Mouse (Mus musculus): Measurements from ENCODE around the gene Hyal3.
"Not testable (repeated sequence)": the region's sequence is repeated elsewhere in the genome, so short reads cannot be mapped to it uniquely, and the experiment has no call there.

Hyal3 gene

GRCm38 (mm10) chr9:107550491-107551116 is 30.0 kb upstream of the Hyal3 start:
- DNase-seq (ENCODE audit: low read depth, low spot score), result peak; percentile 60

GRCm38 (mm10) chr9:107551117-107551889 is 29.3 kb upstream of the Hyal3 start, which contains the start of gene Rassf1:
TSS of gene Rassf1 (plus strand) at chr9:107551555.
- peak; percentile 63 for DNase-seq (ENCODE audit: low read depth, low spot score)

GRCm38 (mm10) chr9:107551890-107552355 is 28.7 kb upstream of the Hyal3 start:
- no peak for DNase-seq (ENCODE audit: low read depth, low spot score)

GRCm38 (mm10) chr9:107552690-107553393 is 27.8 kb upstream of the Hyal3 start:
- DNase-seq (ENCODE audit: low read depth, low spot score), result no peak

- DNase-seq (ENCODE audit: low read depth, low spot score), result no peak
Observed at GRCm38 (mm10) chr9:107553541-107554318, 26.9 kb upstream of the Hyal3 start.

- peak; percentile 99 for DNase-seq (ENCODE audit: low read depth, low spot score)
Observed at GRCm38 (mm10) chr9:107554319-107554825, 26.2 kb upstream of the Hyal3 start.

GRCm38 (mm10) chr9:107555031-107555457 is 25.6 kb upstream of the Hyal3 start:
- peak; percentile 82 for DNase-seq (ENCODE audit: low read depth, low spot score)

GRCm38 (mm10) chr9:107555701-107556100 is 24.9 kb upstream of the Hyal3 start:
- DNase-seq (ENCODE audit: low read depth, low spot score), result no peak

GRCm38 (mm10) chr9:107556346-107556745 is 24.3 kb upstream of the Hyal3 start:
- no peak for DNase-seq (ENCODE audit: low read depth, low spot score)

GRCm38 (mm10) chr9:107563029-107563581 is 17.5 kb upstream of the Hyal3 start, which contains the start of gene Tusc2:
TSS of gene Tusc2 (plus strand) at chr9:107563255.
- DNase-seq (ENCODE audit: low read depth, low spot score), result peak; percentile 96

- DNase-seq (ENCODE audit: low read depth, low spot score), result not testable (repeated sequence)
Observed at GRCm38 (mm10) chr9:107565556-107565955, 15.1 kb upstream of the Hyal3 start.

GRCm38 (mm10) chr9:107566041-107566709 is 14.4 kb upstream of the Hyal3 start:
- peak; percentile 78 for DNase-seq (ENCODE audit: low read depth, low spot score)

- DNase-seq (ENCODE audit: low read depth, low spot score), result no peak
Observed at GRCm38 (mm10) chr9:107566855-107567254, 13.8 kb upstream of the Hyal3 start.

GRCm38 (mm10) chr9:107567702-107568319 is 12.8 kb upstream of the Hyal3 start, which contains the start of gene Hyal2:
TSS of gene Hyal2 (plus strand) at chr9:107567945.
- DNase-seq (ENCODE audit: low read depth, low spot score), result no peak

GRCm38 (mm10) chr9:107568331-107569261 is 12.0 kb upstream of the Hyal3 start:
- peak; percentile 95 for DNase-seq (ENCODE audit: low read depth, low spot score)

GRCm38 (mm10) chr9:107569270-107569669 is 11.3 kb upstream of the Hyal3 start:
- DNase-seq (ENCODE audit: low read depth, low spot score), result no peak

- DNase-seq (ENCODE audit: low read depth, low spot score), result no peak
Observed at GRCm38 (mm10) chr9:107570016-107570415, 10.6 kb upstream of the Hyal3 start.

GRCm38 (mm10) chr9:107570845-107571244 is 9.8 kb upstream of the Hyal3 start:
- DNase-seq (ENCODE audit: low read depth, low spot score), result no peak

Measured in ZHBTc4 (cell line).